Mouse (Mus musculus) CH12F3 (cell line): ENCODE measurements around the gene Cd177.
"Not testable (repeated sequence)": the region's sequence is repeated elsewhere in the genome, so short reads cannot be mapped to it uniquely, and the experiment has no call there.

Source experiments
- in situ Hi-C: fragments of 300-500 bp; cut with MboI; formaldehyde crosslinking; loops from 2 replicates; pipeline ENCODE4 v1.14.3; 2020; ENCODE audit warnings: low sequenced_read_pairs

Gene Cd177

DNA sequence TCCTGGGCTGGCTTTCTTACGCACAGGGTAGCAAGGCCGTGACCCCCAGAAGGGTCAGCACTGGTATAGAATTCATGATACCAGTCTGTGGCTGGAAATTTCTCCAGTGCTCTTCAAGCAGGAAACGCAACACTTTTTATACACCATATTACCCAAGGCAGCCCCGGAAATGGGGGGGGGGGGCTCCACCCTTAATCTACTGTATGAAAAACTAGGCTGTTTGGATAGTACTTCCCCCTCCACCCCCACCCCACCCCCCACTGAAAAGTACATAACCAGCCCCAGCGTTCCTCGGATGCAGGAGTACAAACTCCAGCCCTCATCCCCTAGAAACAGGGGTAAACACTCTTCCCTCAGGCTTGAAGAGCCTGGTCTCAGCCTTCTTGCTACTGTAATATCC, at the start of gene Cd177:
Gene Cd177 (minus strand): TSS at position 101 of the 400 bp plus-strand sequence.
- in situ Hi-C loops, result no loop called here

- in situ Hi-C loops, result no loop called here
These were observed 48.9 kb upstream of the Cd177 start for GRCm38 (mm10) chr7:24809041-24809440.

DNA sequence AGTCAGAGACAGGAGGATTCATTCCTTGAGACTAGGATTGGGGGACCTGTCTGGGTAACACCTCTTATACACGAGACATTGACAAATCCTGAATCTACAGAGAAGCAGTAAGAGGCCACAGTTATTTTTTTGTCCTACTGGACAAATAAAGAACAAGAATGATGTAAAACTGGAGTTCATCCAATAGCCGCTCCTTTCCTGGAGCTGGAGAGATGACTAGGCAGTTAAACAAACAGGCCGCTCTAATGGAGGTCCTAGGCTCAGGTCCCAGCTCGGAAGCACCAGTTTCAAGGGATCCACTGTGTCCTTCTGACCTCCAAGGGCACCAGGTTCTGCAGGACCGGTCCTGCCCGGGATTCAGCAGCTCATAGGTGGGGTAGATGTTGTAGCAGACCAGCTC, 44.7 kb upstream of the Cd177 start:
- in situ Hi-C loops, result no loop called here

GRCm38 (mm10) chr7:24802149-24802767, 42.1 kb upstream of the Cd177 start:
- in situ Hi-C loops, result no loop called here

DNA sequence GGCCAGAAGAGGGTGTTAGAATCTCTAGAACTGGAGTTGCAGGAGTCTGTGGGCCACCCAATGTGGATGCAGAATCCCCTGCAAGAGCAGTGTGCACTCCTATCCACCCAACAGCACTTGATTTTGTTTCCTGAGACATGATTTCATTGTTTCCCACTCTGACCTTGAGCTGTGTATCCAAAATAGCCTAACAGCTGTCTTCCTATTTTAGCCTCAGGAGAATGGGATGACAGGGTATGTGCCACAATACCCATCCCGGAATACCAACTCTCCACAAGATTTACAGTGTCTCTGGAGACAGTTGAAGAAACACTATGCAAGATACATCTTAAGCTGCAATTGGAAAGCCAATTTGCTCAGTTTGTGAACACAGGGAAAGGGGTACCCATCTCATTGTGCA, 37.8 kb upstream of the Cd177 start:
- in situ Hi-C loops, result no loop called here

- in situ Hi-C loops, result not testable (repeated sequence)
These were observed 16.8 kb upstream of the Cd177 start, which contains the start of gene Ceacam10 for GRCm38 (mm10) chr7:24776918-24777317. Ceacam10 (plus strand) TSS chr7:24777206.

DNA sequence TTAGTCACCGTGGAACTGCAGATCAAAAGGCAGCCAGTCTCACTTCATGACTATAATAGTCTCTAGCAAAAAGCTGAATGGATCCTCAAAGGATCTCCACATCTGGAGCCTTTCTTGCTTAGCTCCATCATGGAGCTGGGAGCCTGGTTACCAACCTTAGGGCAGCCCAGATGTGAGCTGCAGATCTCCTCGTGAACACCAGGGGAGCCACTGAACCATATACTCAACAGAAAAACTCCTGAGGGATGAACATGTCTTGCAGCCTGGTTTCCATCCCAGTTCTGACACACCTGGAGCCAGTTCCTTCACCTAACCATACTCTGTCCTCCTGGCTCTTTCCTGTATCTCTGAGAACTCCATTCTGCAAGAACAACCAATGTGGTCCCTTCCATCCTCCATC, 16.0 kb upstream of the Cd177 start:
- in situ Hi-C loops, result no loop called here

- in situ Hi-C loops, result no loop called here
These were observed 13.9 kb upstream of the Cd177 start for GRCm38 (mm10) chr7:24773942-24774535.

DNA sequence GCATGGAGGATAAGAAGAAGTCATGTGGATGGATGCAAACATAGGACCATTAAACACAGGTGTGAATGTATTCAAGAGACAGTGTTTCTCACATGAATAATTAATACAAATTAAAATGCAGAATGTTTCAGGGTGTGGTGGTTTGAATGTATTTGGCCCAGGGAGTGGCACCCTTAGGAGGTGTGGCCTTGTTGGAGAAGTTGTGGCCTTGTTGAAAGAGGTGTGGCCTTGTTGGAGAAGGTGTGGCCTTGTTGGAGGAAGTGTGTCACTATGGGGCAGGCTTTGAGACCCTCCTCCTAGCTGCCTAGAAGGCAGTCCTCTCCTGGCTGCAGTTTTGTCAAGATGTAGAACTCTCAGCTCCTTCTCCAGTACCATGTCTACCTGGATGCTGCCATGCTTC, 11.2 kb upstream of the Cd177 start:
- in situ Hi-C loops, result no loop called here

DNA sequence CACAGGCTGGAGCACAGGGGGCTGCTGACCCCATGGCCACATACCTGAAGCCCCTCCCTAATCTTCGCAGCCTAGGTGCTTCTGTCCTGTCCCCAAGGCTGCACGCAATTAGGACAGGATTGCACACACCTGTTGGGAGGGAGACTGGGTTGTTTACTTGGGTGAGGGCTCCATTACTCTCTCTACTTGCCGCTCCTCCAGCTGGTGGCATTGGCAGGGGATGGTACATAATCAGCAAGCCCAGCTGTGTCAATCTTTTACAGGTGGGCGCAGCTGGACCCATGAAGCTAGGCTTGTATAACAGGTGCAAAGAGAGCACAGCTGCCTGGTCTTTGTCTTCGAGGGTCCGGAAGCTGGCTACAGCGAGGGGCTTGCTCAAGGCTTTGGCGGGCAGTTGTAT, 2.5 kb upstream of the Cd177 start:
- in situ Hi-C loops, result no loop called here

DNA sequence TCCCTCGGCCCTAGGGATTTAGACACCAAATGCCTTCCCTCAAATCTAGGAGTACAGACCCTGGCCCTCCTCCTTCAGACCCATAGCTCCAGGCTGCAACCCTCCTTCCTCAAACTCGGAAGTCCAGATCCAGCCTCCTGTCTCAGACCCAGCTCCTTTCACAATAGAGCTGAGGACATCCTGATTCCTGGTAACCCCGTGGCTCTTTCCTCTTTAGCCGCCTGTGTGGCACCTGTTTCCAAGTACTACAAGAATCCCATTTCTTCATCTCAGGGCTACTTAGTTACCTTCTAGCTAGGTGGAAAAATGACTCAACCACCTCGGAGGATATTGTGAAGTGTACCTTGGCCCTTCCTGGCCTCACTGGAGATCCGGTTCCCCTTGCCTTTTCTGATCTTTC, 1.1 kb upstream of the Cd177 start:
- in situ Hi-C loops, result no loop called here

- in situ Hi-C loops, result no loop called here
These were observed 1.6 kb downstream of the Cd177 start for GRCm38 (mm10) chr7:24758520-24758919.

GRCm38 (mm10) chr7:24753476-24753875, 6.6 kb downstream of the Cd177 start:
- in situ Hi-C loops, result no loop called here

DNA sequence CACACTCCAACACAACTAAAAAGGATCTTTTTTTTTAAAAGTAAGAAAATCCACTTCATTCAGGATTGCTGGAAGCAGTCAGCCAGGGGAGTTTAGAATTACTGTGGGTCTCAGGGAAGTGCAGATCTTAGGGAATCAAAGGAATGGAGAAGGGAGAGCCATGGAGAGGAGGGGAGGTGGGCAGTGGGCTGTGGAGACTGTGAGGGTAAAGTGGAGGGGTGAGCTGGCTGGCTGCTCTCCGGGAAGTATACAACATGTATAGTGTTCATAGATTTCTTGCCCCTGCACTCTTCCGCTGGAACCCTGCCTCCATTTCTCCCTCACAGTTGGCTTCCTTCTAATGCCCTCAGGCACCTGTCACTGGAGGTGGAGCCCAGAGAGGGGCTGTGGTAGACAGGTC, 8.5 kb downstream of the Cd177 start:
- in situ Hi-C loops, result no loop called here

GRCm38 (mm10) chr7:24750695-24751094, 9.4 kb downstream of the Cd177 start:
- in situ Hi-C loops, result no loop called here

GRCm38 (mm10) chr7:24735970-24736670, 24.0 kb downstream of the Cd177 start:
- in situ Hi-C loops, result no loop called here

- in situ Hi-C loops, result not testable (repeated sequence)
These were observed 33.3 kb downstream of the Cd177 start, which contains the start of gene Gm4763 for GRCm38 (mm10) chr7:24726808-24727207. Gm4763 (minus strand) TSS chr7:24726908.

GRCm38 (mm10) chr7:24715039-24715438, 45.1 kb downstream of the Cd177 start:
- in situ Hi-C loops, result no loop called here

GRCm38 (mm10) chr7:24708832-24709292, 51.2 kb downstream of the Cd177 start, which contains the start of gene BC049730:
BC049730 (plus strand) TSS chr7:24709242.
- in situ Hi-C loops, result no loop called here

GRCm38 (mm10) chr7:24702841-24703240, 57.3 kb downstream of the Cd177 start:
- in situ Hi-C loops, result not testable (repeated sequence)

- in situ Hi-C loops, result not testable (repeated sequence)
These were observed 62.2 kb downstream of the Cd177 start for GRCm38 (mm10) chr7:24697891-24698290.
